Mouse (Mus musculus): Measurements from ENCODE around the gene Sh2d7.

Sh2d7 gene

GRCm38 (mm10) chr9:54538684-54539083 is at the start of gene Sh2d7:
Sh2d7 (plus strand) TSS chr9:54538984.
- in situ Hi-C loops (cut with MboI; ENCODE audit: low sequenced_read_pairs): no loop called here

GRCm38 (mm10) chr9:54489599-54489998 is 49.2 kb upstream of the Sh2d7 start:
- in situ Hi-C loops (cut with MboI; ENCODE audit: low sequenced_read_pairs): no loop called here

GRCm38 (mm10) chr9:54490431-54490830 is 48.4 kb upstream of the Sh2d7 start:
- in situ Hi-C loops (cut with MboI; ENCODE audit: low sequenced_read_pairs): no loop called here

GRCm38 (mm10) chr9:54499291-54499690 is 39.5 kb upstream of the Sh2d7 start:
- in situ Hi-C loops (cut with MboI; ENCODE audit: low sequenced_read_pairs): no loop called here

- in situ Hi-C loops (cut with MboI; ENCODE audit: low sequenced_read_pairs): no loop called here
These were observed 39.0 kb upstream of the Sh2d7 start for GRCm38 (mm10) chr9:54499791-54500190.

GRCm38 (mm10) chr9:54500832-54501452 is 37.8 kb upstream of the Sh2d7 start:
- in situ Hi-C loops (cut with MboI; ENCODE audit: low sequenced_read_pairs): no loop called here

- in situ Hi-C loops (cut with MboI; ENCODE audit: low sequenced_read_pairs): no loop called here
These were observed 37.2 kb upstream of the Sh2d7 start, which contains the start of gene Dmxl2 for GRCm38 (mm10) chr9:54501453-54502110. Dmxl2 (minus strand) TSS chr9:54501626.

GRCm38 (mm10) chr9:54502111-54502495 is 36.7 kb upstream of the Sh2d7 start:
- in situ Hi-C loops (cut with MboI; ENCODE audit: low sequenced_read_pairs): no loop called here

GRCm38 (mm10) chr9:54502873-54503272 is 35.9 kb upstream of the Sh2d7 start:
- in situ Hi-C loops (cut with MboI; ENCODE audit: low sequenced_read_pairs): no loop called here

GRCm38 (mm10) chr9:54515991-54516390 is 22.8 kb upstream of the Sh2d7 start:
- in situ Hi-C loops (cut with MboI; ENCODE audit: low sequenced_read_pairs): no loop called here

- in situ Hi-C loops (cut with MboI; ENCODE audit: low sequenced_read_pairs): no loop called here
These were observed 19.9 kb upstream of the Sh2d7 start for GRCm38 (mm10) chr9:54518921-54519320.

- in situ Hi-C loops (cut with MboI; ENCODE audit: low sequenced_read_pairs): no loop called here
These were observed 18.5 kb upstream of the Sh2d7 start for GRCm38 (mm10) chr9:54520286-54520685.

- in situ Hi-C loops (cut with MboI; ENCODE audit: low sequenced_read_pairs): no loop called here
These were observed 11.1 kb upstream of the Sh2d7 start for GRCm38 (mm10) chr9:54527694-54528093.

GRCm38 (mm10) chr9:54529950-54530349 is 8.8 kb upstream of the Sh2d7 start:
- in situ Hi-C loops (cut with MboI; ENCODE audit: low sequenced_read_pairs): no loop called here

- in situ Hi-C loops (cut with MboI; ENCODE audit: low sequenced_read_pairs): no loop called here
These were observed 7.9 kb upstream of the Sh2d7 start for GRCm38 (mm10) chr9:54530836-54531235.

- in situ Hi-C loops (cut with MboI; ENCODE audit: low sequenced_read_pairs): no loop called here
These were observed 7.4 kb upstream of the Sh2d7 start for GRCm38 (mm10) chr9:54531421-54531820.

- in situ Hi-C loops (cut with MboI; ENCODE audit: low sequenced_read_pairs): no loop called here
These were observed 5.9 kb upstream of the Sh2d7 start for GRCm38 (mm10) chr9:54532926-54533325.

GRCm38 (mm10) chr9:54533975-54534374 is 4.8 kb upstream of the Sh2d7 start:
- in situ Hi-C loops (cut with MboI; ENCODE audit: low sequenced_read_pairs): no loop called here

GRCm38 (mm10) chr9:54536236-54536635 is 2.5 kb upstream of the Sh2d7 start:
- in situ Hi-C loops (cut with MboI; ENCODE audit: low sequenced_read_pairs): no loop called here

GRCm38 (mm10) chr9:54537030-54537429 is 1.8 kb upstream of the Sh2d7 start:
- in situ Hi-C loops (cut with MboI; ENCODE audit: low sequenced_read_pairs): no loop called here

- in situ Hi-C loops (cut with MboI; ENCODE audit: low sequenced_read_pairs): no loop called here
These were observed 1.3 kb upstream of the Sh2d7 start for GRCm38 (mm10) chr9:54537480-54537879.

- in situ Hi-C loops (cut with MboI; ENCODE audit: low sequenced_read_pairs): no loop called here
These were observed 540 bp upstream of the Sh2d7 start for GRCm38 (mm10) chr9:54538244-54538643.

- in situ Hi-C loops (cut with MboI; ENCODE audit: low sequenced_read_pairs): no loop called here
These were observed 2.0 kb downstream of the Sh2d7 start for GRCm38 (mm10) chr9:54540801-54541200.

Measured in CH12F3 (cell line).